Mouse (Mus musculus) kidney, adult 9 months (tissue): ENCODE data around the gene Rps19.

ENCODE experiments used
- DNase-seq: peaks from one replicate; pipeline ENCODE4 v3.0.0; 2022

Gene Rps19

GRCm38 (mm10) chr7:24904070-24904483 lies 19.9 kb downstream of the Rps19 start:
- peak; percentile 99 for DNase-seq

GRCm38 (mm10) chr7:24904936-24905335 lies 20.8 kb downstream of the Rps19 start:
- DNase-seq: peak; percentile 72

GRCm38 (mm10) chr7:24906551-24906950 lies 22.4 kb downstream of the Rps19 start:
- DNase-seq: no peak

GRCm38 (mm10) chr7:24907211-24907748 lies 23.1 kb downstream of the Rps19 start:
- no peak for DNase-seq

GRCm38 (mm10) chr7:24912480-24912879 lies 28.3 kb downstream of the Rps19 start:
- DNase-seq: no peak

- DNase-seq: no peak
These were observed 34.7 kb downstream of the Rps19 start for GRCm38 (mm10) chr7:24918763-24919323.

GRCm38 (mm10) chr7:24919728-24920127 lies 35.6 kb downstream of the Rps19 start:
- DNase-seq: no peak

GRCm38 (mm10) chr7:24930475-24930874 lies 46.3 kb downstream of the Rps19 start:
- no peak for DNase-seq

- DNase-seq: no peak
These were observed 47.5 kb downstream of the Rps19 start for GRCm38 (mm10) chr7:24931651-24932050.
